Mouse (Mus musculus) gastrocnemius, postnatal 25 days (tissue): ENCODE measurements around the gene Tmem59. TPM values are rescaled to one million over a fixed set of nuclear protein-coding genes. Genes with fewer than 3 reads are reported as not detected.

Source experiments
- DNase-seq: peaks from one replicate; pipeline ENCODE4 v3.0.0; 2022
- total RNA-seq, 2 experiments: library from RNA; stranded (reverse); gene quantifications; 1 replicate in 1 of 2; 2 replicates in 1 of 2; pipeline ENCODE4 v1.2.3; 2021

Tmem59 gene
- total RNA-seq, 2 experiments from 2014 or later: 63.4 to 80.2 TPM

DNA sequence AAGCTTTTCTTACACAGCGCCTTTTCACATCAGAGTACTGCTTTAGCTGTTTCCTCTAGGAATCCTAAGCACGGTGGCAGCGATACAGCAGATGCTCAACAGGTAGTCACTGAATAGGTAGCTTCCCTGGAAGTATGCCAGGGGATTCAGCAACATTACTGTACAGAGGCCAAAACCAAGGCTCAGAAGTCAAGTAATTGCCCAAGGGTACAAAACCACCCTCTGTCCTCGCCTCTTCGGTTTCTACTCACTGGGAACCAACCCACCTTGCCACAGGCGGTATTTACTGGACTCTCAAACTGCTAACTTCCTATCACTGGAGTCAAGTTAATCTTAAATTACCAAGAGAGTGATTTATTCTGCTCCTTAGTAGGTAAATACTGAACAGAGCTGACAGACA is 62.0 kb downstream of the Tmem59 start:
- no peak for DNase-seq

- no peak for DNase-seq
These were observed 65.5 kb downstream of the Tmem59 start for GRCm38 (mm10) chr4:107243365-107244333.

DNA sequence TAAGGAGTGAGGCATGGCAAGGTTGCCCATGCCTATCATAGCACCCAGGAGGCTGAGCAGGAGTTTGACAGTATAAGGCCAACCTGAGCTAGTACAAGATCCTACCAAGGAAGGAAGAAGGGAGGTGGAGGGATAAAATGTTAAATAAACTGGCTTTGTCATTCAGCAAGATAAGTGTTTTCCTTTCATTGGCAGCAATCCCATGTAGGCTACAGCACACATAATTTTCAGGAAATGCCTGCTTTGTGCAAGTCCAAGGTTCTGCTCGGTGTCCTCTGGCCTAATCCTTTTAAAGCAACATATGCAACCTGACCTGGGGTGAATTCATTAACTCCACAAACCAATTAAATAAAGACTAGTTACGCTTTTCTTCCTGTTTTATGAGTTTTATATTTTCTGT is 67.2 kb downstream of the Tmem59 start:
- no peak for DNase-seq

- DNase-seq: no peak
These were observed 67.8 kb downstream of the Tmem59 start for GRCm38 (mm10) chr4:107246040-107246439.

- no peak for DNase-seq
These were observed 68.9 kb downstream of the Tmem59 start for GRCm38 (mm10) chr4:107247110-107247509.

GRCm38 (mm10) chr4:107248061-107248460 is 69.9 kb downstream of the Tmem59 start:
- no peak for DNase-seq

DNA sequence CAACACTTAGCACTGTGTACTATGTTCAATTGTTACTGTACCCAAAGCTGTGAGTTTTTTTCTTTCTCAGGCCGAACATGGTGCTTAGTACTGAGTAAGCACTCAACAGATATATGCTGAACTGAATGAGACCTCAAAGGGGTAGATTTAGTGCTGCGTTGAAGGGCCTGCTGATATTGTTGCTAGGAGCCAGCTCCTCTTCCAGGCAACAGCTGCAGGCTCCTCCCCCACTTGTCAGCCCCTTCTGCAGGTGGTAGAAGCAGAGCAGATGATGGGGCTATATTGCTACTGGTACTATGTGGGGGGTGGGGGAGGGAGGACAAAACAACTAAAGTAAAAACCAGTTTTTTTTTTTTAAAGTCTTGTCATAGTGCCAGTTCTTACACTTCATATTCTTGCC is 71.3 kb downstream of the Tmem59 start:
- peak; percentile 26 for DNase-seq

DNA sequence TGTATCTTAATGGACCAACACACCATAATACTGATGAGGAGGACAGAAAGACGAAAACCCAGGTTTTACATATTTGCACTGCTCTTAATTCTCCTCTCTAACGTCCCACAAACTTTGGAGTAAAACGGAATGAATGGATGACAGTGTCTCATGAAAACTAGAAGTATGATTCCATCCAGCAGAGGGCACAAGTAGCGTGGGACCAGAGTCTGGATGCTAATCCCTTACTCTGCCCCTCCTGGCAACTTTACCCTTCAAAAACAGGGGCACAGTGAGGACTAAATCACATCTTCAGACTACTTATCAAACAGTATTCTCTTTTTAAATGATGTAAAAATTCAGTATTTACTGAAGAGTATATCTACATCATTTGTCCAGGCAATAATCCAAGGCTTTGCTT is 72.3 kb downstream of the Tmem59 start:
- DNase-seq: no peak

Other genes starting within 250 kb of the Tmem59 start
- gene Mrpl37, start 111.5 kb upstream of the Tmem59 start, total RNA-seq: 10 to 100 TPM; 82.0 to 95.5 TPM
- gene Cyb5rl, start 111.4 kb upstream of the Tmem59 start, total RNA-seq: 10 to 100 TPM; 16.8 to 18.0 TPM
- gene Cdcp2, start 81.5 kb upstream of the Tmem59 start, total RNA-seq: not detected
- 10 to 100 TPM; 11.7 to 13.2 TPM for gene Tceanc2, start 717 bp downstream of the Tmem59 start, total RNA-seq
- gene Ldlrad1, start 30.8 kb downstream of the Tmem59 start, total RNA-seq: not detected
- 1 to 10 TPM; 6.7 to 8.8 TPM for gene Lrrc42, start 75.1 kb downstream of the Tmem59 start, total RNA-seq
- 1 to 10 TPM; 7.0 to 9.8 TPM for gene Hspb11, start 75.2 kb downstream of the Tmem59 start, total RNA-seq
- not detected for gene Dio1, start 128.8 kb downstream of the Tmem59 start, total RNA-seq
- gene Yipf1, start 136.0 kb downstream of the Tmem59 start, total RNA-seq: 10 to 100 TPM in 1 of 2 experiments, 1 to 10 TPM in 1; 8.7 to 11.4 TPM
- gene Ndc1, start 189.4 kb downstream of the Tmem59 start, total RNA-seq: 1 to 10 TPM; 7.0 to 8.3 TPM